Mouse (Mus musculus) layer of hippocampus, postnatal 25 days (tissue): ENCODE measurements at regions not wholly inside any gene's neighbourhood (a gene's known extent, or its start where the extent isn't known, plus 50 kb on each side); places are given as distances from the start of the nearest gene placed in this dataset.

ENCODE experiments used
- DNase-seq, 2 experiments: peaks; one replicate each; pipeline ENCODE4 v3.0.0; 2022; ENCODE audit warnings: mixed read lengths in 2 of 2, low spot score in 1 of 2; ENCODE audit errors: extremely low spot score in 1 of 2
- microRNA-seq, 2 experiments: library from miRNA; unstranded; fragments of <30 nt; microRNA quantifications; one replicate each; pipeline ENCODE4 v1.2.0; 2021

DNA sequence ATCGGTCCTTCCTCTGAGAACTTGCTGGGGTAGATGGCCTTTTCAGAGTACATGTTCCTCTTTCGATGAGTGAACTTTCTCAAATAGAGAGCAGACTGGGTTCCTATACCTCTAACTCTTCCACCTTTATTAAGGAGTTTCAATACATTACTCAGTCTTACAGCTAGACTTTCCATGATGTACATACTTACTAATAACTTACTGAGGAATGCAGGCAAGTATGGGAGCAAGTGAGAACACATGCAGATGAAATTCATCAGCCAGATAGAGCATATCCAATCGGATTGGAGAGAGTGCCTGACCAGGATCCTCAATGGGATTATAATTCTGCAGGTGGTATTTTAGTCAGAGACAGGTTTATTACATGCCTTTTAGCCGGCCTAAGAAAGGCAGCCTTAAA, 292.2 kb upstream of the Large1 start:
- no peak for DNase-seq

DNA sequence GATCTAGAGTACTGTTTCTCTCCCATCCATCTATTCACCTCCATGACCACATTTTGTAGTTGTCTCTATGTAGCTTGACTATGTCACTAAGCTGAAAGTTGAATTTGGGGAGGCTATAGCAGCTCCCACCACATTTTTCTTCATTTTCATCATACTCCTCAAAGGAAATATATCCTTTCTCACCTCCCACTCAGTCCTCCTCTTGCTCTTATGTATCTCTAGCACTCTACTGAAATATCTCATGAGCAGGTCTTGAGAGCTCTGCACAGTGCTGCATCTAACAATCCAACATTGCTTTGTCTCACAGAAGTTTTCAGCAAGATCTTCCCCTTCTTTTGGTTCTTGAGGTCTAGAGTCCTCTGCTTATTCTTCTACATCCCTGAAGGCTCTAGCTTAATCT, 273.5 kb upstream of the Large1 start:
- no peak for DNase-seq

- DNase-seq, result no peak
Observed at GRCm38 (mm10) chr8:73618946-73619345, 265.6 kb upstream of the Large1 start.

DNA sequence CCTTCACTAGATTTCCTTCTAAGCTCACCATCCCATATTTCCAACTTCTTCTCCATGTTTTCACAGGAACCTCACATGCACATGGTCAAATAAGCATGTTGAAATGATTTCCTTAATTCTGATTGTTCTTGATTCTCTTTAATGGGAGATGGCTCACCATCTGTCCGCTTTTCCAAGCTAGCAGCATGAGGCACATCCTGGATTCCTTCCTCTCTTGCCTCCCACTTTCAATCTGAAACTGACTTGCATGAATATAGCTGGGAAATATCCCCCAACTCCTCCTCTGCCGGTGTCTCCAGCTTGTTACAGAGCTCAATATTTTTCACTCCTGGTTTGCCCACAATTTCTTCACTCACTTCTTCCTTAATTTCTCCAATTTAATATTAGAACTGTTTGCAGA, 261.3 kb upstream of the Large1 start:
- DNase-seq, result no peak

- DNase-seq, result no peak
Observed at GRCm38 (mm10) chr8:73614106-73614505, 260.8 kb upstream of the Large1 start.

- peak; percentile 14 to 39 for DNase-seq
Observed at GRCm38 (mm10) chr8:73611583-73611982, 258.2 kb upstream of the Large1 start.

GRCm38 (mm10) chr8:73570599-73570998, 217.3 kb upstream of the Large1 start:
- no peak for DNase-seq

DNA sequence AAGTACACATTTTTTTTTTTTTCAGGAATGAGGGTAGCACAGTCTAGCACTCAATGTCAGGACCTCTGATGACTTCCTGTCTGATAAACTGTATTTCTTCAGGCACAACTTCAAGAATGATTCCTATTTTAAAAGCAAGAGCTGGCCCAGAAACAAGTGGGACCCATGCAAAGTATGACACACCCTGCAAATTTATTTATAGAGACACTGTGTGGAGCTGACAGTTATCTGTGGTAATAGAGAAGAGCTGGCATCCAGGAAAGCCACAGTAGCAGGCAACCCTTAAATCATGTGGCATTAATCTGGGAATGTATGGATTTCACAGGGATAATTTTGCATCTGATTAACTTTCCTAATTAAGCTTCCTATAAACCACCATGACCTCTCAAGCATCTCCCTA, 216.6 kb upstream of the Large1 start:
- no peak for DNase-seq

Small RNA genes in the stretch of these regions (microRNA-seq; reads per million reads assigned to microRNA genes)
- 0 reads per million in 2 experiments for gene Gm23255
